Mouse (Mus musculus): Measurements from ENCODE around the gene Cdr2. TPM values are rescaled to one million over a fixed set of nuclear protein-coding genes. Genes with fewer than 3 reads are reported as not detected.
"Not testable (repeated sequence)": the region's sequence is repeated elsewhere in the genome, so short reads cannot be mapped to it uniquely, and the experiment has no call there.

Gene Cdr2
- polyA plus RNA-seq, 1 experiment: 23.2 TPM

GRCm38 (mm10) chr7:120916262-120916875, 65.7 kb downstream of the Cdr2 start:
- Histone ChIP-seq H3K27me3 (ENCODE audit: control insufficient read depth, insufficient read depth, low read length, poor library complexity, severe bottlenecking) (no peaks in the 10 kb centered on the region), H3K9me3 (replicated peaks; ENCODE audit: control insufficient read depth, insufficient read depth, low read length, poor library complexity, severe bottlenecking) (no peaks in the 10 kb centered on the region), H3K9ac (ENCODE audit: low read depth, poor library complexity, severe bottlenecking) (no peak overlapping the region), H3K4me3 (ENCODE audit: low read depth, low read length) (no peak overlapping the region), H3K36me3 (ENCODE audit: control insufficient read depth, insufficient read depth, low read length, poor library complexity, severe bottlenecking) (no peaks in the 10 kb centered on the region), H3K4me1 (ENCODE audit: control insufficient read depth, insufficient read depth, low read length) (peaks cover 6% of the 10 kb centered on the region), H3K27ac (ENCODE audit: insufficient read depth, low read length) (no peak overlapping the region)
- TF ChIP-seq CTCF (IDR thresholded peaks at IDR 0.05; ENCODE audit: low read depth, low read length) (no peak), EP300 (IDR thresholded peaks at IDR 0.05; ENCODE audit: insufficient read depth, low read depth, low read length) (no peak), POLR2A (IDR thresholded peaks at IDR 0.05; ENCODE audit: insufficient read depth, low read length) (no peak)

- peaks cover 1% of the 10 kb centered on the region for H3K4me1 ChIP-seq (ENCODE audit: control insufficient read depth, insufficient read depth, low read length)
These were observed 68.8 kb downstream of the Cdr2 start for GRCm38 (mm10) chr7:120913332-120913731.

GRCm38 (mm10) chr7:120911268-120911667, 70.8 kb downstream of the Cdr2 start:
- H3K9me3 ChIP-seq (replicated peaks; ENCODE audit: control insufficient read depth, insufficient read depth, low read length, poor library complexity, severe bottlenecking); H3K27me3 ChIP-seq (ENCODE audit: control insufficient read depth, insufficient read depth, low read length, poor library complexity, severe bottlenecking); H3K9ac ChIP-seq (ENCODE audit: low read depth, poor library complexity, severe bottlenecking); H3K4me3 ChIP-seq (ENCODE audit: low read depth, low read length); H3K27ac ChIP-seq (ENCODE audit: insufficient read depth, low read length); H3K36me3 ChIP-seq (ENCODE audit: control insufficient read depth, insufficient read depth, low read length, poor library complexity, severe bottlenecking); H3K4me1 ChIP-seq (ENCODE audit: control insufficient read depth, insufficient read depth, low read length): not testable (repeated sequence)

More at GRCm38 (mm10) chr7:120913332-120913731, 68.8 kb downstream of the Cdr2 start:
- Histone ChIP-seq H3K27me3 (ENCODE audit: control insufficient read depth, insufficient read depth, low read length, poor library complexity, severe bottlenecking) (no peaks in the 10 kb centered on the region), H3K4me3 (ENCODE audit: low read depth, low read length) (no peak overlapping the region), H3K9me3 (replicated peaks; ENCODE audit: control insufficient read depth, insufficient read depth, low read length, poor library complexity, severe bottlenecking) (no peaks in the 10 kb centered on the region), H3K9ac (ENCODE audit: low read depth, poor library complexity, severe bottlenecking) (no peak overlapping the region), H3K36me3 (ENCODE audit: control insufficient read depth, insufficient read depth, low read length, poor library complexity, severe bottlenecking) (no peaks in the 10 kb centered on the region), H3K27ac (ENCODE audit: insufficient read depth, low read length) (no peak overlapping the region)
- TF ChIP-seq CTCF (IDR thresholded peaks at IDR 0.05; ENCODE audit: low read depth, low read length): no peak
- TF ChIP-seq POLR2A (IDR thresholded peaks at IDR 0.05; ENCODE audit: insufficient read depth, low read length): no peak
- TF ChIP-seq EP300 (IDR thresholded peaks at IDR 0.05; ENCODE audit: insufficient read depth, low read depth, low read length): no peak

- H3K4me3 ChIP-seq (ENCODE audit: low read depth, low read length); H3K4me1 ChIP-seq (ENCODE audit: control insufficient read depth, insufficient read depth, low read length); H3K27ac ChIP-seq (ENCODE audit: insufficient read depth, low read length); H3K9ac ChIP-seq (ENCODE audit: low read depth, poor library complexity, severe bottlenecking); H3K27me3 ChIP-seq (ENCODE audit: control insufficient read depth, insufficient read depth, low read length, poor library complexity, severe bottlenecking); H3K36me3 ChIP-seq (ENCODE audit: control insufficient read depth, insufficient read depth, low read length, poor library complexity, severe bottlenecking); H3K9me3 ChIP-seq (replicated peaks; ENCODE audit: control insufficient read depth, insufficient read depth, low read length, poor library complexity, severe bottlenecking): not testable (repeated sequence)
These were observed 71.9 kb downstream of the Cdr2 start for GRCm38 (mm10) chr7:120910172-120910571.

Other genes with a start within 250 kb of the Cdr2 start
- gene Vwa3a, start 243.0 kb downstream of the Cdr2 start, polyA plus RNA-seq (2011; ENCODE audit: insufficient read depth, insufficient read length, low read depth, missing spikeins): not detected in 2 replicates
- not detected in 2 replicates for gene Gm5737, start 169.9 kb downstream of the Cdr2 start, polyA plus RNA-seq (2011; ENCODE audit: insufficient read depth, insufficient read length, low read depth, missing spikeins)
- 9.3 and 11.3 TPM in 2 replicates for gene Eef2k, start 139.5 kb downstream of the Cdr2 start, polyA plus RNA-seq (2011; ENCODE audit: insufficient read depth, insufficient read length, low read depth, missing spikeins)
- 35.6 and 36.0 TPM in 2 replicates for gene Polr3e, start 64.6 kb downstream of the Cdr2 start, polyA plus RNA-seq (2011; ENCODE audit: insufficient read depth, insufficient read length, low read depth, missing spikeins)
- gene Mfsd13b, start 197 bp upstream of the Cdr2 start, polyA plus RNA-seq (2011; ENCODE audit: insufficient read depth, insufficient read length, low read depth, missing spikeins): 2.3 TPM in 1 of 2 replicates, not detected in the other
- 80.5 and 85.7 TPM in 2 replicates for gene Mettl9, start 52.1 kb upstream of the Cdr2 start, polyA plus RNA-seq (2011; ENCODE audit: insufficient read depth, insufficient read length, low read depth, missing spikeins)
- not detected in 2 replicates for gene Igsf6, start 92.3 kb upstream of the Cdr2 start, polyA plus RNA-seq (2011; ENCODE audit: insufficient read depth, insufficient read length, low read depth, missing spikeins)
- not detected in 2 replicates for gene Otoa, start 99.3 kb upstream of the Cdr2 start, polyA plus RNA-seq (2011; ENCODE audit: insufficient read depth, insufficient read length, low read depth, missing spikeins)